Mouse (Mus musculus) brain, embryonic 18.5 days (tissue): ENCODE results near the gene Atxn1l.

Source experiments
- DNase-seq: peaks from one replicate; pipeline ENCODE4 v3.0.0-alpha.2; 2012; ENCODE audit warnings: low read depth, low spot score

Atxn1l gene

GRCm38 (mm10) chr8:109731012-109731411 lies 6.5 kb downstream of the Atxn1l start:
- no peak for DNase-seq

DNA sequence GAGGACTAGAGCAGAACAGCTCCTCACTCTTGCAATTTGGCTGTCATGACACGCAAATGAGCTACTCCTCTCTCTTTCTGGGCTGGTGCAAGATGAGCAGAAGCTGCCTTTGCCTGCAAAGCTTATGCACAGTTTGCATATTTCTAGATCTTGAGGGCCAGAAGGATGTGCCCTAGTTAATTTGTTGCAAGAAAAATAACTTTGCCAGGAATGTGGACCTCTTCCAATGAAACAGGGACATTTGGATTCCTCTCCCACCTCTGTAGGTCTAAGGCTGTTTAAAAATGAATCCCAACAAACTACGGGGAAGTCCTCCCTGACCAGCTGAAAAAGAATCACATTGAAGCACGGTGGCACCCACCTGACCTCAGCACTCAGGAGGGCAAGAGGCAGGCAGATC lies 12.4 kb downstream of the Atxn1l start:
- DNase-seq = no peak

GRCm38 (mm10) chr8:109714961-109715360 lies 22.6 kb downstream of the Atxn1l start:
- DNase-seq = no peak

- DNase-seq = no peak
Measured at GRCm38 (mm10) chr8:109712521-109712920, 25.0 kb downstream of the Atxn1l start.

DNA sequence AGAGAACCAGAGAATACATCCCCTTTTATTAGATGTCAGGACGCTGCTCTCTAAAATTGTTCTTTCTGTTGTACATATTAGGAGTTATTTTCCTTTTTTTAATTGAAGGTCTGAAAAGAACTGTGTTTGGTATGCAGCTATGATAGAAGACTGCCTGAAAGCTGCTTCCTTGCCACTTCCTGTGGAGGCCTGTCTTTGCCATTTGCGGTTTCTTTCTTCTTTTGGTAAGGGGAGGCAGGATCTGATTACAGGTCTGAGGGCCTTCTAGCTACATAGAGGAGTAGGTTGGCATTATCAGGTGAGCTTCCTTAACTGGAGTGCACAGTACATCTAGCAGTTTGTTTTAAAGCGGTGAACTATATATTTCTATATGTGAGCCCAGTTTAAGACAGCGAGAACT lies 29.6 kb downstream of the Atxn1l start:
- DNase-seq = no peak

- DNase-seq = no peak
Measured at GRCm38 (mm10) chr8:109706874-109707237, 30.7 kb downstream of the Atxn1l start.

DNA sequence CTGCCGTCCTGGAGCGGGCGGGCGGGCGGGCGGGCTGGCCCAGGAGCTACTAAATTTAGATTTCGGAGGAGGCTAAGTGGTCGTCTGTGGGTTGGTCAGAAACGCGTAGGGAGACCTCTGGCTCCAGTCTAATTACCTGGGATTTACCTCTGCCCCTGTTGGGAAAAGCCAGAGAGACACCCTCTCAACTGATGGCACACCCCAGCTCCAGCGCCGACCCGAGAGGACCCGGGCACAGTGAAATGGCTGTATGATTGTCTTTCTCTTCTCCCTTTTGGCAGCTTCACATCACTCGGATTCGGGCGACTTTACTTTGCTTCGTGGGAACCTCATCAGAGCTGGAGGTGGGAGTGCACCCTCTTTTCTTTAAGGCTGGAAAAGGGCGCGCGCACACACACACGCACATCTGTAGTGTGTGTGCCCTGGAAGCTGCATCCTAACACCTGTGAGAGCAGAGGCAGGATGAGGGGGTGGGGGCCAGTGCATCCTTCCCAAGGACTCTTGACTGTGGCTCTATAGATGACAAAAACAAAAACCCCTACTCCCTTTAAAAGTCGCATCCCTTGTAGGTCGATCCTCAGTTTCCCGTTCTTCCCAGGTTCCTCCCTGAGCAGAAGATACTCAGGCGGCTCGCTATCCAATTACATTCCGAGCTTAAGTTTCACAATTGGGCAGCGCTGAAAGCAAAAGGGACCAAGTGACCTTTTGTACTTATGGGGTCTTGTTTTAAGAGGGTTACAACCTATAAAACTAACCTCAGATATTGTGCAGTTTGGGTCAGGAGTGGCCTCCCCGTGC lies 31.3 kb downstream of the Atxn1l start:
- DNase-seq = no peak

- DNase-seq = peak; percentile 90
Measured at GRCm38 (mm10) chr8:109705320-109706075, 32.0 kb downstream of the Atxn1l start, which contains the start of gene Zfp821. Gene Zfp821, plus strand, starts transcription at chr8:109705546.

DNA sequence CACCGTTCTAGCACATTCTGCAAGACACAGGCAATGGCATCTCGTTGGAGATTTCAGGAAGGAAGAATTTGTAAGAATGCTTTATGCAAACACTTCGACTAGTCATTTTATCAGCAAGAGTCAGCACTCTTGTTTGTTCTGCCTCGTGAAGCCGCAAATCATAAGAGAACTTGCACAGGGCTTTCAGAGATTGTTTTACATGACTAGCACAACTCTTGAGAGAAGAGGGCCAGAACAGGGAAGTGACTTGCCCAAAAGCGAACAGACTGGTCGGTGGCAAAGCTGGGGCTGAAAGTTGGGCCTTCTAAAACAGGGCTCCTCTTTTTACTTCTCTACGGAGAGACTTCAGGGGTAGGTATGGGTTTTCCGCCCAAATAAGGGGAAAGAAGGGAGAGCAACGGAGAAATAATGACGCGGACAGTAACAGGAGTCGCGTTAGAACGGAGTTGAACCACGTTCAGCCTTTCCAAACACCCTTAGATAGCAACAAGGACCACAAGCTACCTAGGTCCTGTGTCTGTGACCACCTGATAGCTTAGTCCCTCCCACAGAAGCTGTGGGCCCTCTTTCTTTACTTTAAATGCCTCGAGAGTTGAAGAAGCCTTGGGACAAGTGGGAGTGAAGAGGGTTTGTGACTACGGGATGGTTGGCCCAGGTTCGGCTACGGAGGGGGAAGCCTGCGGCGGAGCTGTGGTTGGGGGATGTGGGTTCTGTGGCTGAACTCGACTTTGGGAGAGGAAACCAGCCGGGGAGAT lies 32.8 kb downstream of the Atxn1l start:
- no peak for DNase-seq

DNA sequence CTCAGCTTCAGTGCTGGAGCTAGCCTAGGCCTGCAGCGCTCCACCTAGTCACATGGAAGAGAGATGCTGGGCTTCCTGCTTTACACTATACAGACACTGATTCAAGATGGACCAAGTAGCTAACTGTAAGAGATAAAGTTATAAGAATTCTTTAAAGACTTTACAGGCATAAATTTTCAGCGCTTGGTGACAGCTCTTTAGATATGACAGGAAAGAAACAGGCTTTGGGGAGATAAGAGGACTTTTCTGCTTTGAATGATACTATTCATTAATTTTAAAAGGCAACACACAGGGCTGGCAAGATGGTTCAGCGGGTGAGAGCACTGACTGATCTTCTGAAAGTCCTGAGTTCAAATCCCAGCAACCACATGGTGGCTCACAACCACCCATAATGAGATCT lies 39.1 kb downstream of the Atxn1l start:
- DNase-seq = no peak

GRCm38 (mm10) chr8:109697754-109698153 lies 39.8 kb downstream of the Atxn1l start:
- DNase-seq = no peak

DNA sequence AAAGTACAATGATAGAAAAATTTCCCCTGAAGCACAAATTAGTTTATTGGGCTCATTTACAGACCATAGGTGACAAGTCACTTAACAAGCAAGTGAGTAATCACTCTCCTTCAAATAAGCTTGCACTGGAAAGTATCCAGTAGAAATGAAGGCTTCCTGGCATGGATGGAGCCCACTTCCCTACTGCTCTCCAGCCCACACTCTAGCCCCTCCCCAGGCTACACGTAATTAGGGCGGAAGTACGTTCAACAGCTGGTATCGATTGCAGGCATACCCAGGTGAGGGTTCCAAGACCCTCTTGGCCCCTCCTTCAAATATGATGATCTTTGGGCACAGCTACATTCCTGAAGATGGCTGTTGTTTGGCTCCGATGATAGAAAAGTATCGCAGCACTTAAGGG lies 43.4 kb downstream of the Atxn1l start:
- no peak for DNase-seq

- DNase-seq = peak; percentile 95
Measured at GRCm38 (mm10) chr8:109693146-109693900, 44.2 kb downstream of the Atxn1l start, which contains the start of gene Ist1. Gene Ist1, minus strand, starts transcription at chr8:109693260.

DNA sequence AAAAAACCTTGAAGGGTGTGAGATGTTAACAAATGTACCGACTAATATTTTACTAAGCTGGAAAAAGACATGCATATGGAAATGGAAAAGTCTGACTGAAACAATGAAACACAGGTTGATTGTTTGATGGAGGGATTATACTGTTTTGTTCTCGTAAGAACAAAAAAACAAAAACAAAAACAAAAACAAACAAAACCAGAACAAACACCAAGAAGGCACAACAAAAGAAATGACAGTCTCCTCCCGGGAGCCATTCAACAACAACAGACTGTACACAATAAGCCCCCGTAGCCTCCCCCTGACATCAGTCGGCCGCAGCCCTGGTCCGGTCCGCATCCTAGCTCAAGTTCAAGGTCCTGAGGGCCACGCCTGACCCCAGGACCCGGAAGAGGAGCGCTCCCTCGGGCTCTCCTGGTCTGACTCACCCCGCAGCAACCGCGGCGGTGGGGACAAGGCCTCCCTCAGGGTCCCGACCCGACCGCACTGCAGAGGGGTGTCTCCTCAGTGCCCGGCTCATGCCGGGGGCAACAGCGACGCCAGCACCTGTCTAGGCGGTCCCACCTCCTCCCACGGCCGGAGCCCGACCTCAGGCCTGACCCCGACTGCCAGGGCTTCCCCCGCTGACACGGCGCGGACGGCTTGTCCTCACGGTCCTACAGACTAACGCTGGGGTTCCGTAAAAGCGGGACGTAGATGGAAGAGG lies 44.9 kb downstream of the Atxn1l start:
- DNase-seq = no peak

GRCm38 (mm10) chr8:109691769-109692168 lies 45.8 kb downstream of the Atxn1l start:
- no peak for DNase-seq

- DNase-seq = no peak
Measured at GRCm38 (mm10) chr8:109687248-109687647, 50.3 kb downstream of the Atxn1l start.

DNA sequence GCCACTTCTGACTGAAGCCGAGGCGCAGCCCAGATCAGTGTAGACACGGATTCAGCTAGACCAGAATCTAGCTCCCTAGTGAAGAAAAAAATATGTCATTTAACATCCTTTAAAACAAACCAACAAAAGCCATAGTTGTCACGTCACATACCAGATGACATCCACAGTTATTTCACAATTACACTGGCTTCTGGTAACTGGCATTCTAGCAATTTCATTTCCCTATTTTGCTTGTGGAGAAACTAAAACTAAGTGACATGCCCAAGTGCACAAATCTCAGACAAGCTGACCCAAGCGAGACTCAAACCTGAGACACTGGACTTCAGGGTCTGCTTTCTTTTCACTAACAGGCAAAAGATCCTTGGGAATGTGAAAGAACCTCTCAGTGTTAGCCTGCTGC lies 55.4 kb downstream of the Atxn1l start:
- no peak for DNase-seq

- no peak for DNase-seq
Measured at GRCm38 (mm10) chr8:109681535-109681934, 56.0 kb downstream of the Atxn1l start.
